8 mouse cellular contexts compared by ENCODE assay signal in genomic region chr3:130714775-130715568, GRCm38 (mm10). TPM values are rescaled to one million over a fixed set of nuclear protein-coding genes. Genes with fewer than 3 reads are reported as not detected.
DNase-seq lines count a peak whose midpoint lies in the region; ATAC-seq and TF ChIP-seq lines count a peak whose summit lies in the region.

No protein-coding gene starts in this region.

- no peaks in the 10 kb centered on the region for H3K9me3 ChIP-seq in forebrain, embryonic 12.5 days
- no peaks in the 10 kb centered on the region for H3K9me3 ChIP-seq in hindbrain, embryonic 11.5 days (ENCODE audit: control insufficient read depth, low read length)
- H3K9me3 ChIP-seq in lung, postnatal 0 days (ENCODE audit: low read length): no peaks in the 10 kb centered on the region

- peak overlapping the region; percentile 53 for H3K4me2 ChIP-seq in forebrain, embryonic 12.5 days
- peak overlapping the region; percentile 12 for H3K4me2 ChIP-seq in hindbrain, embryonic 11.5 days (replicated peaks; ENCODE audit: low read depth, low read length)
- H3K4me2 ChIP-seq in lung, postnatal 0 days (replicated peaks; ENCODE audit: low read depth, low read length): peak overlapping the region; percentile 53

- no peak; the same call in 1 of the 2 replicates for TF ChIP-seq EP300 in lung, postnatal 0 days (IDR thresholded peaks at IDR 0.05)

- peak overlapping the region; percentile 18; the same call in 1 of the 2 replicates for H3K9ac ChIP-seq in forebrain, embryonic 12.5 days
- 0 out of 2 replicates have a peak overlapping the region, but pooled peaks have one; percentile 2 for H3K9ac ChIP-seq in hindbrain, embryonic 11.5 days (ENCODE audit: low read depth, low read length)
- no peak overlapping the region for H3K9ac ChIP-seq in lung, postnatal 0 days (replicated peaks; ENCODE audit: low read depth)

- H3K4me1 ChIP-seq in forebrain, embryonic 12.5 days: peaks cover 6% of the 10 kb centered on the region; the same call in 1 of the 2 replicates
- H3K4me1 ChIP-seq in hindbrain, embryonic 11.5 days (replicated peaks; ENCODE audit: control insufficient read depth, insufficient read depth, low read length): no peaks in the 10 kb centered on the region
- H3K4me1 ChIP-seq in lung, postnatal 0 days (ENCODE audit: insufficient read depth, low read depth, low read length): no peaks in the 10 kb centered on the region

- TF ChIP-seq CTCF in lung, postnatal 0 days (IDR thresholded peaks at IDR 0.05): peak; percentile 80

- H3K4me3 ChIP-seq in forebrain, embryonic 12.5 days (replicated peaks): peak overlapping the region; percentile 31
- peak overlapping the region; percentile 8; the same call in 1 of the 2 replicates for H3K4me3 ChIP-seq in hindbrain, embryonic 11.5 days (ENCODE audit: low read depth, low read length)
- H3K4me3 ChIP-seq in lung, postnatal 0 days (ENCODE audit: low read depth, low read length): peak overlapping the region; percentile 45

- ATAC-seq in forebrain, embryonic 12.5 days (ENCODE audit: low FRiP score): no peak
- ATAC-seq in hindbrain, embryonic 11.5 days (ENCODE audit: low FRiP score): no peak; the same call in 1 of the 2 replicates
- ATAC-seq in lung, postnatal 0 days: peak; percentile 47

- peak; percentile 76 for DNase-seq in MN1 (ENCODE audit: low spot score)
- DNase-seq in c-Kit-positive CD71-positive TER-119-negative erythroid progenitor cells, embryonic 14.5 days (ENCODE audit: low read depth): peak; percentile 70
- peak; percentile 80 for DNase-seq in hindbrain, embryonic 11.5 days (ENCODE audit: low spot score)
- DNase-seq in layer of hippocampus, adult 9-11 months: peak; percentile 31
- peak; percentile 93 for DNase-seq in lung, postnatal 0 days (ENCODE audit: low spot score)
- DNase-seq in ovary, postnatal 36 days (ENCODE audit: low spot score): peak; percentile 53
- DNase-seq in thymus, postnatal 36 days: peak; percentile 51 to 66

- no peaks in the 10 kb centered on the region for H3K36me3 ChIP-seq in forebrain, embryonic 12.5 days (replicated peaks)
- H3K36me3 ChIP-seq in hindbrain, embryonic 11.5 days (ENCODE audit: control insufficient read depth, insufficient read depth, low read length): no peaks in the 10 kb centered on the region
- H3K36me3 ChIP-seq in lung, postnatal 0 days (ENCODE audit: insufficient read depth, low read length): no peaks in the 10 kb centered on the region

- WGBS in forebrain, embryonic 12.5 days: 21% methylated on average over 22 of the region's 22 CpGs
- WGBS in hindbrain, embryonic 11.5 days: 20% methylated on average over 22 of the region's 22 CpGs
- WGBS in lung, postnatal 0 days: 10% methylated on average over 22 of the region's 22 CpGs

- no peaks in the 10 kb centered on the region for H3K27me3 ChIP-seq in forebrain, embryonic 12.5 days
- H3K27me3 ChIP-seq in hindbrain, embryonic 11.5 days (ENCODE audit: control insufficient read depth, insufficient read depth, low read length): no peaks in the 10 kb centered on the region
- H3K27me3 ChIP-seq in lung, postnatal 0 days (replicated peaks; ENCODE audit: insufficient read depth, low read length): no peaks in the 10 kb centered on the region

- H3K27ac ChIP-seq in forebrain, embryonic 12.5 days: no peak overlapping the region
- H3K27ac ChIP-seq in hindbrain, embryonic 11.5 days (ENCODE audit: low read depth, low read length): no peak overlapping the region
- H3K27ac ChIP-seq in lung, postnatal 0 days (ENCODE audit: low read length): no peak overlapping the region

RNA-seq across cellular contexts. Expression of gene Ostc, which starts 5.7 kb away (rescaled TPM):
- 250 and 263 TPM in 2 replicates for polyA plus RNA-seq in forebrain, embryonic 12.5 days (2016; fragmentation: Nextera tagmentation; extraction: Ambion mirVana)
- polyA plus RNA-seq in hindbrain, embryonic 11.5 days (2014; fragmentation: Nextera tagmentation; extraction: Ambion mirVana): 327 and 331 TPM in 2 replicates
- 236 and 244 TPM in 2 replicates for polyA plus RNA-seq in lung, postnatal 0 days (2015; fragmentation: Nextera tagmentation; extraction: Ambion mirVana)

RNA-seq across cellular contexts. Expression of gene Rpl34, which starts 15.2 kb away (rescaled TPM):
- 584 and 658 TPM in 2 replicates for polyA plus RNA-seq in forebrain, embryonic 12.5 days (2016; fragmentation: Nextera tagmentation; extraction: Ambion mirVana)
- polyA plus RNA-seq in hindbrain, embryonic 11.5 days (2014; fragmentation: Nextera tagmentation; extraction: Ambion mirVana): 669 and 690 TPM in 2 replicates
- polyA plus RNA-seq in lung, postnatal 0 days (2015; fragmentation: Nextera tagmentation; extraction: Ambion mirVana): 771 and 839 TPM in 2 replicates

Comparison
In these comparisons a context has a peak if more than half of its experiments do, and no peak if none do; other contexts are left out.
1. DNase-seq: peak in every context shown above with its lines; median percentile 93 in lung, postnatal 0 days; 80 in hindbrain, embryonic 11.5 days; 76 in MN1; 70 in c-Kit-positive CD71-positive TER-119-negative erythroid progenitor cells, embryonic 14.5 days; 58 in thymus, postnatal 36 days; 53 in ovary, postnatal 36 days; 31 in layer of hippocampus, adult 9-11 months.